Mouse (Mus musculus) liver, postnatal 0 days (tissue): Measurements from ENCODE around the gene Ehmt2.

Experiments used
- CTCF ChIP-seq: sonication (generic); IDR thresholded peaks from 2 replicates; pipeline ENCODE4 v1.5.1; 2016; ENCODE audit warnings: antibody characterized with exemption, low read depth
- EP300 ChIP-seq: IDR thresholded peaks from 2 replicates; pipeline ENCODE4 v1.6.1; 2016; ENCODE audit warnings: antibody characterized with exemption, low read depth, mild to moderate bottlenecking

GRCm38 (mm10) chr17:34962841-34963240 is 64.6 kb downstream of the Ehmt2 start:
- no peak for TF ChIP-seq CTCF
- no peak for TF ChIP-seq EP300
